Mouse (Mus musculus) hindbrain, embryonic 10.5 days (tissue): ENCODE results near the gene Zfp597. TPM values are rescaled to one million over a fixed set of nuclear protein-coding genes. Genes with fewer than 3 reads are reported as not detected.
"Not testable (repeated sequence)": the region's sequence is repeated elsewhere in the genome, so short reads cannot be mapped to it uniquely, and the experiment has no call there.

Source experiments
- DNase-seq: peaks from one replicate; pipeline ENCODE4 v3.0.0-alpha.2; 2017; ENCODE audit warnings: low spot score
- H3K27ac ChIP-seq: fragments of 300-500 bp; sonication (generic); 2 replicates; pipeline ENCODE4 v1.5.1; 2016; ENCODE audit warnings: mild to moderate bottlenecking, moderate library complexity
- H3K27me3 ChIP-seq: fragments of 300-500 bp; sonication (generic); 2 replicates; pipeline ENCODE4 v1.6.1; 2016; ENCODE audit warnings: mild to moderate bottlenecking; ENCODE audit not compliant: poor library complexity, insufficient read depth, severe bottlenecking
- H3K36me3 ChIP-seq: fragments of 300-500 bp; sonication (generic); 2 replicates; pipeline ENCODE4 v1.6.1; 2016; ENCODE audit warnings: mild to moderate bottlenecking, moderate library complexity
- H3K4me1 ChIP-seq: fragments of 300-500 bp; sonication (generic); replicated peaks from 2 replicates; pipeline ENCODE4 v1.6.1; 2016; ENCODE audit warnings: mild to moderate bottlenecking
- H3K4me3 ChIP-seq: fragments of 300-500 bp; sonication (generic); 2 replicates; pipeline ENCODE4 v1.5.1; 2016; ENCODE audit warnings: mild to moderate bottlenecking, moderate library complexity
- H3K9me3 ChIP-seq: fragments of 300-500 bp; sonication (generic); 2 replicates; pipeline ENCODE4 v1.6.1; 2016; ENCODE audit warnings: mild to moderate bottlenecking, moderate library complexity
- WGBS: fragments of 180-500 bp; shearing (Covaris S2); methylation state at CpG from one replicate; pipeline ENCODE4 v1.1.7; 2016; 5-methylcytosine and 5-hydroxymethylcytosine counted together
- polyA plus RNA-seq: library from polyadenylated mRNA; unstranded; fragments of >200 nt; fragmentation: Nextera tagmentation; extraction: Ambion mirVana; gene quantifications from 2 replicates; pipeline ENCODE4 v1.2.1, GENCODE M21; 2016

The Zfp597 gene
- polyA plus RNA-seq, 1 experiment from 2014 or later: 6.1 TPM

DNA sequence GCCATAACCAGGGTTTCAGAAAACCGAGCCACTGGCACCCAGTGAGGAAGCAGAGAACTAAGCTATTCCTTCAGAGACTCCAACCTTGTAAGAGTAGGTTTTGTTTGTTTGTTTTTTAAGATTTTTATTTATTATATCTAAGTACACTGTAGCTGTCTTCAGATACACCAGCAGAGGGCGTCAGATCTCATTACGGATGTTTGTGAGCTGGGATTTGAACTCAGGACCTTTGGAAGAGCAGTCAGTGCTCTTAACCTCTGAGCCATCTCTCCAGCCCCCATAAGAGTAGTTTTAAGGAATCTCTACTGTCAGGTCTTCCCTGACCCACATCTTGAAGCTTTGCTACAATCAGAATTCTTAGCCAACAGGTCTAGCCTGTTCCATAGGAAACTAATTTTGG lies 35.9 kb downstream of the Zfp597 start:
- WGBS: 77% methylated on average over 3 of the region's 3 CpGs
- H3K27ac ChIP-seq: no peak overlapping the region
- no peak overlapping the region for H3K4me3 ChIP-seq
- H3K4me1 ChIP-seq: peaks cover 14% of the 10 kb centered on the region
- no peak for DNase-seq
- no peaks in the 10 kb centered on the region for H3K27me3 ChIP-seq
- H3K36me3 ChIP-seq: no peaks in the 10 kb centered on the region
- H3K9me3 ChIP-seq: 0 out of 2 replicates have a peak, but pooled peaks cover 2% of the 10 kb centered on the region

DNA sequence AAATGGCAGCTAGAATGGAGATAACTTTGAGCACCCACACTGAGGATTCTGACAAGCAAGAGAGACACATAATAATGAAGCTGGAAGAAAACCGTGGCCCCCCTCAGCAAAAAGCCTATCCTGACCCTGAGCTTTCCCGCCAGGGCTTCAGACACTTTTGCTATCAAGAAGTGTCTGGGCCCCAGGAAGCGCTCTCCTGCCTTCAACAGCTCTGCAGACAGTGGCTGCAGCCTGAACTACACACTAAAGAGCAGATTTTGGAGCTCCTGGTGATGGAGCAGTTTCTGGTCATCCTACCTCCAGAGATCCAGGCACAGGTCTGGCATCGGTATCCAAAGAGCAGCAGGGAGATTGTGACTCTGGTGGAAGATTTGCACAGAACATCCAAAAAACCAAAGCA lies 36.5 kb downstream of the Zfp597 start:
- WGBS: 61% methylated on average over 4 of the region's 4 CpGs
- Histone ChIP-seq H3K27ac (no peak overlapping the region), H3K4me3 (peak overlapping the region; percentile 71), H3K4me1 (peaks cover 18% of the 10 kb centered on the region), H3K27me3 (no peaks in the 10 kb centered on the region), H3K9me3 (0 out of 2 replicates have a peak, but pooled peaks cover 2% of the 10 kb centered on the region), H3K36me3 (no peaks in the 10 kb centered on the region)
- DNase-seq: no peak

DNA sequence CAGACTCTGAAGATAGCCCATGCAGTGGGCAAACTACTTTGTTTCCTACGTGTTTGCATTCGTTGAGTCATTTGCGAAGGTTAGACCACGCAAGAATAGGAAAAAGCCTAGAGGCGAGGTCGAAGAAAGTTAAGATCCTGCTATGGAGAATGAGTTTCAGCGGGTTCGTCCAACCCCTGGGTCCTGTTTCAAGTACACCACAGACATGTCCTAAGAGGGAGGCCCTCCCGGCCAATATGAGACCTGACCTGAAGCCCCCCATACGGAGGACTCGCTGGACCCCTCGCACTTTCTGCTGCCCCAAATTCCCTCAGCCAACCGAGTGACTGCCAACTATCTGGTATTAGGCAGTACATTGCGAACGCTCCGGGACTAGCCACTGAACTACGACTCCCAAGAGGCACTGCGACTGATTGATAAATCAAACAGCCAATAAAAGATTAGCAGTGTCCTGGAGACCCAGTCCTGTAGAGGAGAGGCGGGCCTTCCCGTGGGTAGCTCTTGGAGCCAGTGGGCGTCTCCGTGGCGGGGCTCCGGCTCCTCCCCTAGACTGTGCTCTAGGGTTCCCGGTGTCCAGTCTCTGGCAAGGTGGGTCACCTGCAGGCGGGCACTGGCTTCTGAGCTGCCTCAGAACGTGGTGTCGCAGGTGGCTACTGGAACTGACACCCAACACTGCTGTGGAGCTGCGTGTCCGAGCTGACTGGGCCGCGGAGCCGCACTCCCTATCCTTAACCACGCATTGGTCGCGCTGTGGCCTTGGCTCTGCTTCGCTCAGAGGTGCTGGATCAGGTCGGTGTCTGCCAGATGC lies 37.4 kb downstream of the Zfp597 start, which contains the start of gene Zfp174:
TSS of gene Zfp174 (plus strand) at position 558 of the 808 bp plus-strand sequence.
- Histone ChIP-seq H3K27ac (peak within 1 kb of the TSS; percentile 82), H3K9me3 (no peaks in the 10 kb centered on the region), H3K27me3 (no peaks in the 10 kb centered on the region), H3K4me3 (peak within 1 kb of the TSS; percentile 71), H3K4me1 (peaks cover 18% of the 10 kb centered on the region), H3K36me3 (no peaks in the 10 kb centered on the region)
- peak; percentile 88 for DNase-seq
- WGBS: 4% methylated on average over 38 of the region's 38 CpGs

DNA sequence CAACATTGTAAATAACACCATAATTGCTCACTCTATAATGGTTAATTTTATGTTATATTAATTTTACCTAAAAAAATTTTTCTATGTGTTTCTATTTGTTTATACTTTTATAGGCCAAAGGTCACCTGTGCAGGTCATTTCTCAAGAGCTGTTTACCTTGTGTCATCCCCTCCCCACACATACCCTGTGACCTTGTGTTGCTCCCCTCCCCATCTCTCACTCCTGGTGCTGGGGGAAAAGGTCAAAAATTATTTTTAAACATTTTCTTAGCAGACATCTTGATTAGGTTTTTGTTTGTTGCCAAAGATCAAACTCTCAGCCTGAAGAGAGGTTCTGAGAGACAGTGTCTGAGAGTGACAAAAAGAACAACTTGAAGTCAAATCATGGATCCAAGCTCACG lies 40.6 kb downstream of the Zfp597 start:
- Histone ChIP-seq H3K4me3 (no peak overlapping the region), H3K9me3 (no peaks in the 10 kb centered on the region), H3K36me3 (no peaks in the 10 kb centered on the region), H3K4me1 (peaks cover 18% of the 10 kb centered on the region), H3K27ac (no peak overlapping the region), H3K27me3 (no peaks in the 10 kb centered on the region)
- no peak for DNase-seq
- WGBS: 69% methylated on average over 1 of the region's 1 CpGs

DNA sequence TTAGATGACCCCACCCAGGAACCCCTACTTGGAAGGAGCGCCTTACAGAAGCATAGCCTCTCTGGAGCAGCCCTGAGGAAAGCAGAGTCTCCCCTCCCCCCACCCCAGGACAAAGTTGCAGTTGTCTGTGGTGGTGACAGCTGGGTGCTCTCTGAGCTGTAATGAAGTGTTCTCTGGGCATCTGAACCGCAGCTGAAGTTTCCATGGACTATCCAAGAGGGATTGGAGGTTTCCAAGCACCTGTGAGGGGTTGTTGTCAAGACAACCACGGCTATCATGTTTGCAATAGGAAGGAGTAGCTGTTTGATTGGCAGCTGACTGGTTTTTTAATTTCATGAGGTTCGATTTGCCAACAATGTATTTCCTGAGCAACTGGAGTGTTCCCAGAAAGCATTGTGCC lies 41.4 kb downstream of the Zfp597 start:
- H3K27ac ChIP-seq: no peak overlapping the region
- H3K4me1 ChIP-seq: peaks cover 17% of the 10 kb centered on the region
- no peaks in the 10 kb centered on the region for H3K27me3 ChIP-seq
- no peaks in the 10 kb centered on the region for H3K36me3 ChIP-seq
- peak; percentile 18 for DNase-seq
- no peaks in the 10 kb centered on the region for H3K9me3 ChIP-seq
- 41% methylated on average over 4 of the region's 4 CpGs for WGBS
- no peak overlapping the region for H3K4me3 ChIP-seq

DNA sequence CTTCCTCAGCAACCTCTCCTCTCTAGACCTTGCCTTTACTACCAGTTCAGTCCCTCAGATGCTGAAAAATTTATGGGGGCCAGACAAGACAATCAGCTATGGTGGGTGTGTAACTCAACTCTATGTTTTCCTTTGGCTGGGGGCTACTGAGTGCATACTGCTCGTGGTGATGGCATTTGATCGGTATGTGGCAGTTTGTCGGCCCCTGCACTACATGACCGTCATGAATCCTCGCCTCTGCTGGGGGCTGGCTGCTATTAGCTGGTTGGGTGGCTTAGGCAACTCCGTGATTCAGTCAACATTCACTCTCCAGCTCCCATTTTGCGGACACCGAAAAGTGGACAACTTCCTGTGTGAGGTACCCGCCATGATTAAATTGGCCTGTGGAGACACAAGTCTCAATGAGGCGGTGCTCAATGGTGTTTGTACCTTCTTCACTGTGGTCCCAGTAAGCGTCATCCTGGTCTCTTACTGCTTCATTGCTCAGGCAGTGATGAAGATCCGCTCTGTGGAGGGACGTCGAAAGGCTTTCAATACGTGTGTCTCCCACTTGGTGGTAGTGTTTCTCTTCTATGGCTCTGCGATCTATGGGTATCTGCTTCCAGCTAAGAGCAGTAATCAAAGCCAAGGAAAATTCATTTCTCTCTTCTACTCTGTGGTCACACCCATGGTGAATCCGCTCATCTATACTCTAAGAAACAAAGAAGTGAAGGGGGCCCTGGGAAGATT lies 45.0 kb downstream of the Zfp597 start:
- Histone ChIP-seq H3K27me3 (no peaks in the 10 kb centered on the region), H3K4me1 (peaks cover 7% of the 10 kb centered on the region), H3K36me3 (no peaks in the 10 kb centered on the region), H3K4me3 (no peak overlapping the region), H3K27ac (no peak overlapping the region), H3K9me3 (no peaks in the 10 kb centered on the region)
- no peak for DNase-seq
- 60% methylated on average over 17 of the region's 17 CpGs for WGBS

DNA sequence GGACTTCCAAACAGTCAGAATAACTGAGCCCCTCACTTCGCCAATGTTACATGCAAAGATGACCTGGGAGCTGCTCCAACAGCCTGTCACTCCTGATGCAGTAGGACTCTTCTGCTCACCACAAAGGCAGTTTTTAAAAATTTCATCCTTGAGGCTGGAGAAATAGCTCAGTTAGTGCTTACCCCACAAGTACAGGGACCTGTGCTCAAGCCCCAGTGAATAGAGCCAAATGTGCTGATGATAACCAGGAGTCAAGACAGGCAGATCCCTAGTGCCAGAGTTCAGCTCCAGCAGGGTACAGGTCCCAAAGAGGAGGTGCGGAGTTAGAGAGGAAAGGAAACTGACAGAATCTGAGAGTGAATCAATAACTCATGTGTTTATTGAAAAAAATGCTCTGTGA lies 48.9 kb downstream of the Zfp597 start:
- Histone ChIP-seq H3K36me3 (no peaks in the 10 kb centered on the region), H3K4me3 (no peak overlapping the region), H3K27ac (no peak overlapping the region), H3K27me3 (no peaks in the 10 kb centered on the region), H3K9me3 (no peaks in the 10 kb centered on the region), H3K4me1 (no peaks in the 10 kb centered on the region)
- WGBS: 85% methylated on average over 2 of the region's 2 CpGs
- no peak for DNase-seq

DNA sequence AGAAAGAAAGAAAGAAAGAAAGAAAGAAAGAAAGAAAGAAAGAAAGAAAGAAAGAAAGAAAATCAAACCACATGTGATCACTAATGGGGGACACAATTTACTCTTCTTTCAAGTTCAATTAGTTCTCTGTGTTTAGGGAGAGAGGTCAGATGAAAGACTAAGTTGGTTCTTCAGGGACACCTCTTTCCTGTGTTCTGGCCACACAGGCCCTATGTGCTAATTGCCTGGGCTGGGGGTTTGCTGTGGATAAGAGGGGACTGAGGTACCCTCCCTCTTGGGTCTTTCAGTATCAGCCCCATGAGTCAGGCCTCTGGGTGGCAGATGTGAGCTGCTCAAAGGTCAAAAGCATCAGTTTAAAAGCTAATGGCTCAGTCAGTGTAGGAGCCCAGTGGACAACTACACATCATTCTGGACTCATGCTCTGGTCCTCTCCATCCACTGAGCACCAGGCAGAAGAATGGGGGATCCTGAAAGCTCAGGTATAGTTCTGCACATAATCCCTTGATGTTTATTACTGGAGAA lies 53.7 kb downstream of the Zfp597 start, which contains the start of gene Olfr15:
TSS of gene Olfr15 (plus strand) at position 291 of the 522 bp plus-strand sequence.
- Histone ChIP-seq H3K27me3 (no peaks in the 10 kb centered on the region), H3K4me3 (no peak within 1 kb of the TSS), H3K27ac (no peak within 1 kb of the TSS), H3K9me3 (no peaks in the 10 kb centered on the region), H3K36me3 (no peaks in the 10 kb centered on the region), H3K4me1 (no peaks in the 10 kb centered on the region)
- DNase-seq: no peak

DNA sequence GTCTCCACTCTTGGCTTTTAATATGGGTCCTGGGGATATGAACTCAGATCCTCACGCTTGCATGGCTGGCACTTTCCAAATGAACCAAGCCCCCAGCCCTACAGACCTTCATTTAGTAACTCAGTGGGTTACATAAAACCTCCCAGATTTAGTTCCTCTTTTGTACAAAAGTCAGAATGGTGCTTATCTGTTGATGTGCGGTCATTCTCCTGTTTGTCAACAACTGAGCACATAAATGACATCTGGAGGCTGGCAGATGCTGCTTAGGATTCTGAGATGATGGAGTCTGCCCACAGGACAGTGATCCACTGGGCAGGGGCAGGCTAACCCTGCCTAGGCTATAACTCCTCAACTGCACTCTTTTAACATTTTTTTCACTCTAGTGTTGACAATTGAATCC lies 54.6 kb downstream of the Zfp597 start:
- DNase-seq: no peak
- WGBS: 77% methylated on average over 2 of the region's 2 CpGs
- Histone ChIP-seq H3K4me3 (no peak overlapping the region), H3K27me3 (no peaks in the 10 kb centered on the region), H3K4me1 (no peaks in the 10 kb centered on the region), H3K36me3 (no peaks in the 10 kb centered on the region), H3K9me3 (no peaks in the 10 kb centered on the region), H3K27ac (no peak overlapping the region)

DNA sequence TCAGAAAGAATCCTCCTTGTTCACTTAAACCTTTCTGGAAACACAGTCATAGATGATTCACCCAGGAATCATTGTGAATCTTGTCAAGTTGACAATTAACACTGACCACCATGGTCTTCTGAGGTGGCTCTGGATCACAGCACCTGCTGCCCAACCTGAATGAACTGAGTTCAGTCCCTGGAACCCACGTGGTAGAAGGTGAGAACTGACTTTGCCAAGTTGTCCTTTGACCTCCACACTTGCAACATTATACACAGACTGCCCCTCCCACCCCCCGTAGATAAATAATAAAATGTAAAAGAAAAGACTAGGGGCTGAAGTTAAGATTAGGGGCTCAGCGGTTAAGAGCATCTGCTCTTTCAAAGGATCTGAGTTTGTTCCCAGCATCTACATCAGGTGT lies 56.3 kb downstream of the Zfp597 start:
- no peaks in the 10 kb centered on the region for H3K9me3 ChIP-seq
- no peaks in the 10 kb centered on the region for H3K27me3 ChIP-seq
- H3K27ac ChIP-seq: no peak overlapping the region
- no peak for DNase-seq
- no peaks in the 10 kb centered on the region for H3K36me3 ChIP-seq
- no peaks in the 10 kb centered on the region for H3K4me1 ChIP-seq
- H3K4me3 ChIP-seq: no peak overlapping the region
- WGBS: 60% methylated on average over 3 of the region's 3 CpGs

DNA sequence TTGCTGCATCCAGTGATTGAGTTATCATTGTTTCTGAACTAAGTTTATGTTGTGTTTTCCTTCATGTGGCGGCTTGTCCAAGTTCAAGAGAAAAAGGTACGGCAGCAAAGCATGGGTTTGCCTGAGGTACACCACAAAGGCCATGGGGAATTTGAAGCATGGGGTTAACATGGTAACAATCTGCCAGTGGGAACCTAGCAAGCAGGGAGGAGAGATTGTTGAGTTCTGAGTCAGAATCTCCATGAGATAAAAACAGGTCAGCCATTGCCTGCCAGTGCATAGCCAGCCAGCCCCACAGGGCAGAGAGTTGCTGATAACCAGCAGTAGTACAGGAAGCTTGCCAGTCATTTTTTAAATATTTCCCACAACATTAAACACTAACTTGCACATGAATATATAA lies 64.2 kb downstream of the Zfp597 start:
- H3K4me3 ChIP-seq: no peak overlapping the region
- H3K27me3 ChIP-seq: no peaks in the 10 kb centered on the region
- DNase-seq: no peak
- H3K9me3 ChIP-seq: no peaks in the 10 kb centered on the region
- H3K36me3 ChIP-seq: no peaks in the 10 kb centered on the region
- no peaks in the 10 kb centered on the region for H3K4me1 ChIP-seq
- no peak overlapping the region for H3K27ac ChIP-seq
- WGBS: 93% methylated on average over 2 of the region's 2 CpGs

DNA sequence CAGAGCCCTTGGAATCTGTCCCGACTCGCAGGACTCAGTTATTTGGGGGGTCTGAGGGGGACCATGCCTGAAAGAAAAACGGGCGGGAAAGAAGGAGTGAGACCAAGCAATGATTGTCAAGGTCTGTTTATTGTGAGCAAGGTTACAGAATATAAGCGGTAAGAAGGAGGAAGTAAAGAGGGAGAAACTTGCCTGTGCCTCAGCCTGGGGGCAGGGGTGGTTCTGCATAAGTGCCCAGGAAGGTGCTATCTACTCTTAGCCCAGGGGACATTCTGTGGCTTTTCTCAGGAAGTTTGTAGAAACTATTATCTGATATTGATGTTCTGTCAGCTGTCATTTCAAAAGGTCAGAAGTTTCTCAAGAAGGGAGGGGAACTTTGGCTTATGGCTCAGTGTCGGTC lies 69.7 kb downstream of the Zfp597 start:
- H3K27ac ChIP-seq, DNase-seq, H3K36me3 ChIP-seq, H3K27me3 ChIP-seq, H3K4me1 ChIP-seq, H3K4me3 ChIP-seq: not testable (repeated sequence)
- WGBS: 86% methylated on average over 6 of the region's 6 CpGs
- peaks cover 16% of the 10 kb centered on the region; the same call in 1 of the 2 replicates for H3K9me3 ChIP-seq
